In genomic region chr13:99093269-99093668, GRCm38 (mm10) we compare ENCODE assay signal across 8 mouse cellular contexts.
DNase-seq lines count a peak whose midpoint lies in the region; ATAC-seq lines count a peak whose summit lies in the region.

No protein-coding gene starts in this region.

- H3K27ac ChIP-seq in hindbrain, embryonic 12.5 days = peak overlapping the region; percentile 60

- no peaks in the 10 kb centered on the region for H3K9me3 ChIP-seq in hindbrain, embryonic 12.5 days (replicated peaks)

- no peaks in the 10 kb centered on the region for H3K36me3 ChIP-seq in hindbrain, embryonic 12.5 days

- H3K27me3 ChIP-seq in hindbrain, embryonic 12.5 days = no peaks in the 10 kb centered on the region

- H3K4me2 ChIP-seq in hindbrain, embryonic 12.5 days (replicated peaks) = peak overlapping the region; percentile 17; the same call in 1 of the 2 replicates

- 12% methylated on average over 9 of the region's 9 CpGs for WGBS in hindbrain, embryonic 12.5 days

- no peak overlapping the region for H3K9ac ChIP-seq in hindbrain, embryonic 12.5 days

- ATAC-seq in hindbrain, embryonic 12.5 days (ENCODE audit: low FRiP score) = peak; percentile 92

- no peak overlapping the region for H3K4me3 ChIP-seq in hindbrain, embryonic 12.5 days

- peak; percentile 86 for DNase-seq in NIH3T3 (ENCODE audit: low read depth)
- peak; percentile 76 to 84 for DNase-seq in cerebellum, postnatal 10 days
- DNase-seq in frontal cortex, postnatal 10 days (ENCODE audit: low spot score in 2 of 2) = peak; percentile 72 to 76
- peak; percentile 77 to 85 for DNase-seq in layer of hippocampus, postnatal 10 days (ENCODE audit: low spot score in 2 of 2)
- peak; percentile 80 for DNase-seq in lung, postnatal 14 days
- DNase-seq in retina, adult 2 months (ENCODE audit: low read depth, low spot score) = peak; percentile 57
- DNase-seq in thymus, postnatal 25 days = peak; percentile 78

- peaks cover 25% of the 10 kb centered on the region for H3K4me1 ChIP-seq in hindbrain, embryonic 12.5 days
